Mouse (Mus musculus): ENCODE measurements around the gene Gm20823. TPM values are rescaled to one million over a fixed set of nuclear protein-coding genes. Genes with fewer than 3 reads are reported as not detected.

Gm20823 gene
- polyA plus RNA-seq (2015; fragmentation: Nextera tagmentation; extraction: Ambion mirVana): not detected in 2 replicates

GRCm38 (mm10) chrY:62464745-62465144 lies at the start of gene Gm20823:
Gm20823 (minus strand) TSS chrY:62464845.

